Mouse (Mus musculus) ES-Bruce4 (cell line): ENCODE results near the gene Nsd1.

Source experiments
- CTCF ChIP-seq: IDR thresholded peaks from one replicate; pipeline ENCODE4 v1.8.1; 2011; ENCODE audit warnings: low read depth, low read length
- POLR2A ChIP-seq: IDR thresholded peaks from one replicate; pipeline ENCODE4 v1.8.1; 2011; ENCODE audit warnings: low read length; ENCODE audit not compliant: insufficient read depth

- no peak for TF ChIP-seq POLR2A
- no peak for TF ChIP-seq CTCF
Observed at GRCm38 (mm10) chr13:55329109-55329682, 119.6 kb downstream of the Nsd1 start.
